Mouse (Mus musculus) megakaryocyte, embryonic 14.5 days (primary cell): ENCODE results near the gene Tmem255b.

Experiments
- FLI1 ChIP-seq: IDR thresholded peaks from 2 replicates; pipeline ENCODE4 v1.6.1; 2012; ENCODE audit warnings: low read length, inconsistent platforms, mixed read lengths
- GATA1 ChIP-seq: IDR thresholded peaks from 3 replicates; pipeline ENCODE4 v1.6.1; 2012; ENCODE audit warnings: mixed read lengths, low read length, inconsistent platforms, borderline replicate concordance

GRCm38 (mm10) chr8:13471484-13471883 lies 36.5 kb downstream of the Tmem255b start:
- TF ChIP-seq GATA1 (no peak), FLI1 (no peak)
